Mouse (Mus musculus): ENCODE results near the gene Abhd18. TPM values are rescaled to one million over a fixed set of nuclear protein-coding genes. Genes with fewer than 3 reads are reported as not detected.

Gene Abhd18
- polyA plus RNA-seq (2012; rRNA removed; ENCODE audit: low replicate concordance) = 3.4 and 6.8 TPM in 2 replicates

DNA sequence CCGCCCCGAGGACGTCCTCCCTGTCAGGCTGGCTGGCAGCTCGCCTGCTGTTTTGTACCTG is at the start of gene Abhd18:
TSS of gene Abhd18 (plus strand) at position 14 of the 61 bp plus-strand sequence.

GRCm38 (mm10) chr3:40799530-40800372 is 47.0 kb upstream of the Abhd18 start, which contains the start of gene Plk4:
Gene Plk4, plus strand, starts transcription at chr3:40800019.

GRCm38 (mm10) chr3:40846473-40846956 is 255 bp upstream of the Abhd18 start, which contains the start of gene Mfsd8:
Gene Mfsd8, minus strand, starts transcription at chr3:40846886.

DNA sequence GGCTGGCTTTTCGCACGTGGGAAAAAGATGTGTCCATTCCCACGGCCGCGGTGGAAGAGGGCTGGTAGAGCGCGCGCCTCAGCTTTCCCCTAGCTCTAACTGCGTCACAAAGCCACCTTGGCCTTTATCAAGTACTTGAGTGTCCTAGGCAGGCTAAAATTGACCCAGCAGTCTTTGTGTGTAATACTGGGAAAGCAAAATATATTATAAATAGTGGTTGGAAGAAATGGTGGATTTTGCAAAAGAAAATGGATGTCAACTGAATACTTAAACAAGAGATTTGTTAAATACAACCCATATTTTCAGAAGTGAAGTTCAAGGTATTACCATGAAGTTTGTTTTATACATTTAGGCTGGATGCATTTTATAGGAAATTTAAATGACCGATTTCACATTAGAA is 55.7 kb downstream of the Abhd18 start, which contains the start of gene 1700034I23Rik:
TSS of gene 1700034I23Rik (minus strand) at position 101 of the 400 bp plus-strand sequence.

GRCm38 (mm10) chr3:40949170-40949902 is 102.6 kb downstream of the Abhd18 start, which contains the start of gene Larp1b:
Gene Larp1b, plus strand, starts transcription at chr3:40949828.

Other genes with a start within 250 kb of the Abhd18 start
- gene Slc25a31, start 138.1 kb upstream of the Abhd18 start, polyA plus RNA-seq (2012; rRNA removed; ENCODE audit: low replicate concordance) = 0.07 and 0.09 TPM in 2 replicates
- 3.4 and 14.3 TPM in 2 replicates for gene Hspa4l, start 102.5 kb upstream of the Abhd18 start, polyA plus RNA-seq (2012; rRNA removed; ENCODE audit: low replicate concordance)
- gene Plk4, start 47.0 kb upstream of the Abhd18 start, polyA plus RNA-seq (2012; rRNA removed; ENCODE audit: low replicate concordance) = 1.9 and 2.1 TPM in 2 replicates
- gene Mfsd8, start 84 bp upstream of the Abhd18 start, polyA plus RNA-seq (2012; rRNA removed; ENCODE audit: low replicate concordance) = 3.9 and 13.7 TPM in 2 replicates
- not detected in 2 replicates for gene 1700034I23Rik, start 55.6 kb downstream of the Abhd18 start, polyA plus RNA-seq (2012; rRNA removed; ENCODE audit: low replicate concordance)
- 6.3 and 16.0 TPM in 2 replicates for gene Larp1b, start 102.9 kb downstream of the Abhd18 start, polyA plus RNA-seq (2012; rRNA removed; ENCODE audit: low replicate concordance)
- 22.3 and 28.4 TPM in 2 replicates for gene Pgrmc2, start 236.1 kb downstream of the Abhd18 start, polyA plus RNA-seq (2012; rRNA removed; ENCODE audit: low replicate concordance)